Mouse (Mus musculus): ENCODE measurements around the gene Bex3. TPM values are rescaled to one million over a fixed set of nuclear protein-coding genes. Genes with fewer than 3 reads are reported as not detected.
"Not testable (repeated sequence)": the region's sequence is repeated elsewhere in the genome, so short reads cannot be mapped to it uniquely, and the experiment has no call there.

Bex3 gene
- 270 and 277 TPM in 2 replicates for polyA plus RNA-seq (2015; fragmentation: Nextera tagmentation; extraction: Ambion mirVana)

GRCm38 (mm10) chrX:136269743-136270392 lies at the start of gene Bex3:
Bex3 (plus strand) TSS chrX:136270253.
- not testable (repeated sequence) for H3K4me1 ChIP-seq (replicated peaks; ENCODE audit: control insufficient read depth, insufficient read depth, low read length); H3K9ac ChIP-seq (ENCODE audit: low read depth, low read length); H3K36me3 ChIP-seq (ENCODE audit: control insufficient read depth, insufficient read depth); H3K27me3 ChIP-seq (replicated peaks; ENCODE audit: control insufficient read depth, insufficient read depth, low read length); H3K9me3 ChIP-seq (ENCODE audit: control insufficient read depth); H3K27ac ChIP-seq (ENCODE audit: low read depth, low read length)
- ATAC-seq: peak; percentile 89
- peak within 1 kb of the TSS; percentile 32 for H3K4me3 ChIP-seq (ENCODE audit: low read depth, low read length)
- H3K4me2 ChIP-seq (replicated peaks; ENCODE audit: low read depth): peak within 1 kb of the TSS; percentile 58
- 64% methylated on average over 4 of the region's 30 CpGs for WGBS

- H3K27ac ChIP-seq (ENCODE audit: low read depth, low read length): no peak overlapping the region
- no peaks in the 10 kb centered on the region for H3K27me3 ChIP-seq (replicated peaks; ENCODE audit: control insufficient read depth, insufficient read depth, low read length)
- ATAC-seq: no peak
- no peak for TF ChIP-seq CTCF (IDR thresholded peaks at IDR 0.05; ENCODE audit: low read depth)
- H3K4me2 ChIP-seq (replicated peaks; ENCODE audit: low read depth): no peak overlapping the region
- no peak overlapping the region for H3K4me3 ChIP-seq (ENCODE audit: low read depth, low read length)
- H3K36me3 ChIP-seq (ENCODE audit: control insufficient read depth, insufficient read depth): no peaks in the 10 kb centered on the region
- 65% methylated on average over 6 of the region's 6 CpGs for WGBS
- H3K9me3 ChIP-seq (ENCODE audit: control insufficient read depth): no peaks in the 10 kb centered on the region
- H3K9ac ChIP-seq (ENCODE audit: low read depth, low read length): no peak overlapping the region
- no peaks in the 10 kb centered on the region for H3K4me1 ChIP-seq (replicated peaks; ENCODE audit: control insufficient read depth, insufficient read depth, low read length)
Measured at GRCm38 (mm10) chrX:136223714-136224113, 46.3 kb upstream of the Bex3 start.

- Histone ChIP-seq H3K27me3 (replicated peaks; ENCODE audit: control insufficient read depth, insufficient read depth, low read length) (no peaks in the 10 kb centered on the region), H3K9me3 (ENCODE audit: control insufficient read depth) (no peaks in the 10 kb centered on the region), H3K36me3 (ENCODE audit: control insufficient read depth, insufficient read depth) (no peaks in the 10 kb centered on the region), H3K4me1 (replicated peaks; ENCODE audit: control insufficient read depth, insufficient read depth, low read length) (no peaks in the 10 kb centered on the region), H3K9ac (ENCODE audit: low read depth, low read length) (no peak overlapping the region), H3K4me2 (replicated peaks; ENCODE audit: low read depth) (no peak overlapping the region), H3K4me3 (ENCODE audit: low read depth, low read length) (no peak overlapping the region), H3K27ac (ENCODE audit: low read depth, low read length) (no peak overlapping the region)
- 35% methylated on average over 5 of the region's 5 CpGs for WGBS
- no peak for ATAC-seq
- no peak for TF ChIP-seq CTCF (IDR thresholded peaks at IDR 0.05; ENCODE audit: low read depth)
Measured at GRCm38 (mm10) chrX:136227768-136228167, 42.3 kb upstream of the Bex3 start.

- ATAC-seq: no peak
- Histone ChIP-seq H3K27ac (ENCODE audit: low read depth, low read length) (no peak overlapping the region), H3K4me1 (replicated peaks; ENCODE audit: control insufficient read depth, insufficient read depth, low read length) (no peaks in the 10 kb centered on the region), H3K9ac (ENCODE audit: low read depth, low read length) (no peak overlapping the region), H3K36me3 (ENCODE audit: control insufficient read depth, insufficient read depth) (no peaks in the 10 kb centered on the region), H3K4me2 (replicated peaks; ENCODE audit: low read depth) (no peak overlapping the region), H3K27me3 (replicated peaks; ENCODE audit: control insufficient read depth, insufficient read depth, low read length) (no peaks in the 10 kb centered on the region), H3K4me3 (ENCODE audit: low read depth, low read length) (no peak overlapping the region), H3K9me3 (ENCODE audit: control insufficient read depth) (no peaks in the 10 kb centered on the region)
- TF ChIP-seq CTCF (IDR thresholded peaks at IDR 0.05; ENCODE audit: low read depth): peak; percentile 60
- 58% methylated on average over 3 of the region's 3 CpGs for WGBS
Measured at GRCm38 (mm10) chrX:136238118-136238517, 31.9 kb upstream of the Bex3 start.

DNA sequence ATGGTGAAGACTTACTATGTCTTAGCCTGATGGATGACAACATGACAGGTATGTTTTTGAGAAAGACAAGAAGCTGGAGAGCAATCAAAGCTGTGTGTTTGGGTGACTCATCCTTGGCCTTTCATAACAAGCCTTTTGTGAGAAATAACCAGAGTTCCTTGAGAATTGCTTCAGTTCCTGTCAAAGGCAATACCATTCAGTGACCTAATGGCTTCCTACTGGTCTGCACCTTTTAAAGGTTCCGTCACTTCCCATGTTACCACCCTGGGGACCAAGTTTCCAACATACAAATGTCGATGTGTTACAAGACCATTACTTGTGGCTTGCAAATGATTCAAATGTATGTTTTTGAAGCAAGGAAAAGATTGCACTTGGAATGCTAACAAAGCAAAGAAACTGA lies 26.9 kb upstream of the Bex3 start:
- H3K27ac ChIP-seq (ENCODE audit: low read depth, low read length): no peak overlapping the region
- no peaks in the 10 kb centered on the region for H3K27me3 ChIP-seq (replicated peaks; ENCODE audit: control insufficient read depth, insufficient read depth, low read length)
- ATAC-seq: no peak
- H3K4me2 ChIP-seq (replicated peaks; ENCODE audit: low read depth): no peak overlapping the region
- H3K4me1 ChIP-seq (replicated peaks; ENCODE audit: control insufficient read depth, insufficient read depth, low read length): no peaks in the 10 kb centered on the region
- H3K9ac ChIP-seq (ENCODE audit: low read depth, low read length): no peak overlapping the region
- no peaks in the 10 kb centered on the region for H3K36me3 ChIP-seq (ENCODE audit: control insufficient read depth, insufficient read depth)
- no peaks in the 10 kb centered on the region for H3K9me3 ChIP-seq (ENCODE audit: control insufficient read depth)
- WGBS: 77% methylated on average over 2 of the region's 2 CpGs
- no peak overlapping the region for H3K4me3 ChIP-seq (ENCODE audit: low read depth, low read length)
- TF ChIP-seq CTCF (IDR thresholded peaks at IDR 0.05; ENCODE audit: low read depth): no peak

- whole genome bisulfite sequencing: 17% methylated on average over 20 of the region's 20 CpGs
- no peaks in the 10 kb centered on the region for H3K9me3 ChIP-seq (ENCODE audit: control insufficient read depth)
- H3K36me3 ChIP-seq (ENCODE audit: control insufficient read depth, insufficient read depth): no peaks in the 10 kb centered on the region
- H3K9ac ChIP-seq (ENCODE audit: low read depth, low read length): peak within 1 kb of the TSS; percentile 45
- no peak for TF ChIP-seq CTCF (IDR thresholded peaks at IDR 0.05; ENCODE audit: low read depth)
- peak; percentile 86 for ATAC-seq
- H3K4me2 ChIP-seq (replicated peaks; ENCODE audit: low read depth): peak within 1 kb of the TSS; percentile 61
- H3K4me3 ChIP-seq (ENCODE audit: low read depth, low read length): peak within 1 kb of the TSS; percentile 49
- peak within 1 kb of the TSS; percentile 50; the same call in 1 of the 2 replicates for H3K27ac ChIP-seq (ENCODE audit: low read depth, low read length)
- no peaks in the 10 kb centered on the region for H3K27me3 ChIP-seq (replicated peaks; ENCODE audit: control insufficient read depth, insufficient read depth, low read length)
- H3K4me1 ChIP-seq (replicated peaks; ENCODE audit: control insufficient read depth, insufficient read depth, low read length): no peaks in the 10 kb centered on the region
Measured at GRCm38 (mm10) chrX:136244574-136245229, 25.4 kb upstream of the Bex3 start, which contains the start of gene Tceal9. Tceal9 (plus strand) TSS chrX:136245079.

Data from intestine, postnatal 0 days (tissue).